Mouse (Mus musculus): ENCODE measurements around the gene L3mbtl3.

DNA sequence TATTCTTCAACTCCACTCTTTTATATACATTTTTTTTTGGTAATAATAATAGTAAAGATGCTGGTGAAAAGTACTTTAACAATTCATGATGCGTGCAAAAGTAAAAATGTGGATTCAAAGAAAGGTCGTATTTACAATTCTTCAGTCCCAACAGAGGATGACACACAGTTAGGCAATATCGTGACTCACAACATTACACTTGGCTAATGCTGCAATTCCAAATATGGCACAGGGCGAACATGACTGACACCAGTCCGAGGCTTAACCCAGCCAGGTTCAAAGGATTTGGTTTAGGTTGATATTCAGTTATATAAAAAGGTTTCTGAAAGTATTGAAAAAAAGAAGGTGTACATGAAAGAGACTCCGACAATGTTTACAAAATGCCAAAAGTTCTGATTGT lies 100.4 kb downstream of the L3mbtl3 start:
- TF ChIP-seq CTCF (IDR thresholded peaks at IDR 0.05; ENCODE audit: insufficient read depth, low read depth, low read length) (no peak), POLR2A (IDR thresholded peaks at IDR 0.05; ENCODE audit: insufficient read depth, low read depth, low read length) (no peak)
